Comparison of ENCODE assay signal across 24 mouse cellular contexts in genomic region chr7:45550821-45551511, GRCm38 (mm10). TPM values are rescaled to one million over a fixed set of nuclear protein-coding genes. Genes with fewer than 3 reads are reported as not detected.
DNase-seq lines count a peak whose midpoint lies in the region; ATAC-seq and TF ChIP-seq lines count a peak whose summit lies in the region.
"Had no signal": no experiment of that assay in that cellular context is flagged by ENCODE, and none has a peak within 500 bp of the region (broad histone marks: within the 10 kb centered on the region; RNA-seq: fewer than 3 reads in every experiment).

No protein-coding gene starts in this region.

- H3K9ac ChIP-seq in liver, embryonic 16.5 days (ENCODE audit: low read depth, low read length): no peak overlapping the region
- H3K9ac ChIP-seq in liver, embryonic 12.5 days: no peak overlapping the region
- no peak overlapping the region for H3K9ac ChIP-seq in limb, embryonic 15.5 days
- no peak overlapping the region for H3K9ac ChIP-seq in heart, embryonic 11.5 days (ENCODE audit: low read depth, low read length)
- H3K9ac ChIP-seq: heart, embryonic 13.5 days; hindbrain, embryonic 14.5 days; intestine, embryonic 15.5 days had no signal

- no peaks in the 10 kb centered on the region for H3K9me3 ChIP-seq in liver, embryonic 16.5 days (replicated peaks; ENCODE audit: control insufficient read depth, low read length)
- no peaks in the 10 kb centered on the region for H3K9me3 ChIP-seq in liver, embryonic 12.5 days (replicated peaks)
- no peaks in the 10 kb centered on the region for H3K9me3 ChIP-seq in limb, embryonic 15.5 days
- no peaks in the 10 kb centered on the region for H3K9me3 ChIP-seq in heart, embryonic 11.5 days (replicated peaks; ENCODE audit: control insufficient read depth, low read length)
- H3K9me3 ChIP-seq: embryonic facial prominence, embryonic 10.5 days; forebrain, embryonic 10.5 days; G1E; heart, embryonic 13.5 days; intestine, embryonic 15.5 days had no signal

- H3K27me3 ChIP-seq in liver, embryonic 16.5 days (ENCODE audit: control insufficient read depth, insufficient read depth, low read depth, low read length): no peaks in the 10 kb centered on the region
- 0 out of 2 replicates have a peak, but pooled peaks cover 24% of the 10 kb centered on the region for H3K27me3 ChIP-seq in liver, embryonic 12.5 days (replicated peaks)
- H3K27me3 ChIP-seq in limb, embryonic 15.5 days: no peaks in the 10 kb centered on the region
- H3K27me3 ChIP-seq in heart, embryonic 11.5 days (ENCODE audit: control insufficient read depth, insufficient read depth, low read length): no peaks in the 10 kb centered on the region
- H3K27me3 ChIP-seq: heart, embryonic 13.5 days; intestine, embryonic 15.5 days had no signal

- H3K4me3 ChIP-seq in gastrocnemius, adult 2 months: peak overlapping the region; percentile 11
- H3K4me3 ChIP-seq in liver, embryonic 16.5 days (ENCODE audit: low read depth, low read length): no peak overlapping the region
- H3K4me3 ChIP-seq in liver, embryonic 12.5 days: no peak overlapping the region
- H3K4me3 ChIP-seq in limb, embryonic 15.5 days: no peak overlapping the region
- no peak overlapping the region for H3K4me3 ChIP-seq in heart, embryonic 11.5 days (ENCODE audit: low read depth, low read length)
- H3K4me3 ChIP-seq: embryonic facial prominence, embryonic 10.5 days; forebrain, embryonic 10.5 days; heart, adult 2 months; heart, embryonic 13.5 days; intestine, embryonic 15.5 days had no signal

- DNase-seq in gastrocnemius, adult 2 months: no peak
- DNase-seq in gastrocnemius, postnatal 4 days (ENCODE audit: low spot score in 2 of 2): no peak
- DNase-seq in ES-CJ7 (ENCODE audit: low read depth, low spot score): peak; percentile 80
- DNase-seq in adrenal gland, adult 18-20 months (ENCODE audit: low spot score in 2 of 2): no peak
- DNase-seq: adrenal gland, adult 2 months; B cell, adult 2 months; cerebellum, adult 2 months; cerebellum, postnatal 10 days; gastrocnemius, postnatal 36 days; heart, adult 2 months; heart, postnatal 4 days had no signal

- no peak overlapping the region for H3K4me2 ChIP-seq in liver, embryonic 16.5 days (ENCODE audit: low read depth, low read length)
- no peak overlapping the region for H3K4me2 ChIP-seq in liver, embryonic 12.5 days
- H3K4me2 ChIP-seq in limb, embryonic 15.5 days: no peak overlapping the region
- H3K4me2 ChIP-seq in heart, embryonic 11.5 days: no peak overlapping the region
- H3K4me2 ChIP-seq: heart, embryonic 13.5 days; hindbrain, embryonic 14.5 days; intestine, embryonic 15.5 days had no signal

- intact Hi-C loops in gastrocnemius, adult 2 months (cut with DNase I): no loop called here

- H3K4me1 ChIP-seq in liver, embryonic 16.5 days (ENCODE audit: control insufficient read depth, low read depth, low read length): peaks cover 4% of the 10 kb centered on the region
- H3K4me1 ChIP-seq in liver, embryonic 12.5 days: peaks cover 19% of the 10 kb centered on the region
- peaks cover 4% of the 10 kb centered on the region; the same call in 1 of the 2 replicates for H3K4me1 ChIP-seq in limb, embryonic 15.5 days
- H3K4me1 ChIP-seq in heart, embryonic 11.5 days (ENCODE audit: control insufficient read depth, insufficient read depth, low read length): no peaks in the 10 kb centered on the region
- H3K4me1 ChIP-seq: heart, embryonic 13.5 days; intestine, embryonic 15.5 days had no signal

- no peak for TF ChIP-seq CTCF in gastrocnemius, adult 2 months (IDR thresholded peaks at IDR 0.05)

- H3K36me3 ChIP-seq in liver, embryonic 16.5 days (ENCODE audit: control insufficient read depth, insufficient read depth): no peaks in the 10 kb centered on the region
- H3K36me3 ChIP-seq in liver, embryonic 12.5 days: no peaks in the 10 kb centered on the region
- H3K36me3 ChIP-seq in limb, embryonic 15.5 days: no peaks in the 10 kb centered on the region
- no peaks in the 10 kb centered on the region for H3K36me3 ChIP-seq in heart, embryonic 11.5 days (ENCODE audit: control insufficient read depth, insufficient read depth, low read length)
- H3K36me3 ChIP-seq: embryonic facial prominence, embryonic 10.5 days; forebrain, embryonic 10.5 days; G1E; heart, embryonic 13.5 days; intestine, embryonic 15.5 days had no signal

- ATAC-seq in liver, embryonic 16.5 days (ENCODE audit: low read depth): peak; percentile 12; the same call in 1 of the 2 replicates
- ATAC-seq in liver, embryonic 12.5 days: no peak
- ATAC-seq in limb, embryonic 15.5 days (ENCODE audit: insufficient number of reproducible peaks, low FRiP score, low TSS enrichment, low read depth): no peak
- ATAC-seq in heart, embryonic 11.5 days (replicated peaks; ENCODE audit: insufficient number of reproducible peaks, low FRiP score, low TSS enrichment): no peak
- ATAC-seq: activated CD4-positive, CD25-positive, alpha-beta regulatory T cell, adult 4 months; CD4-positive, CD25-positive, alpha-beta regulatory T cell, adult 4 months; forebrain, embryonic 14.5 days; intestine, embryonic 15.5 days had no signal

- WGBS in liver, embryonic 16.5 days (ENCODE audit: insufficient replicate concordance): 68% methylated on average over 11 of the region's 11 CpGs
- WGBS in liver, embryonic 12.5 days (ENCODE audit: insufficient replicate concordance): 64% methylated on average over 11 of the region's 11 CpGs
- 75% methylated on average over 11 of the region's 11 CpGs for WGBS in limb, embryonic 15.5 days
- 72% methylated on average over 11 of the region's 11 CpGs for WGBS in heart, embryonic 11.5 days (ENCODE audit: insufficient replicate concordance)

- H3K27ac ChIP-seq in gastrocnemius, adult 2 months: peak overlapping the region; percentile 57
- H3K27ac ChIP-seq in liver, embryonic 16.5 days (ENCODE audit: low read length): no peak overlapping the region
- H3K27ac ChIP-seq in liver, embryonic 12.5 days: no peak overlapping the region
- peak overlapping the region; percentile 51; the same call in 1 of the 2 replicates for H3K27ac ChIP-seq in limb, embryonic 15.5 days
- H3K27ac ChIP-seq in heart, embryonic 11.5 days (ENCODE audit: low read depth, low read length): no peak overlapping the region
- H3K27ac ChIP-seq: embryonic facial prominence, embryonic 10.5 days; forebrain, embryonic 10.5 days; heart, adult 2 months; heart, embryonic 13.5 days; hindbrain, embryonic 14.5 days; intestine, embryonic 15.5 days had no signal

RNA-seq across cellular contexts. Expression of gene Hsd17b14, which starts 3.7 kb away (rescaled TPM):
- 1 to 10 TPM; 1.0 to 1.3 TPM for total RNA-seq in gastrocnemius, adult 2 months (2021)
- under 1 TPM; 0.61 to 0.80 TPM for total RNA-seq in gastrocnemius, postnatal 4 days (2021)
- polyA plus RNA-seq in liver, embryonic 16.5 days (2015; fragmentation: Nextera tagmentation; extraction: Ambion mirVana): 1.3 and 1.8 TPM in 2 replicates
- 1.5 and 1.8 TPM in 2 replicates for polyA plus RNA-seq in liver, embryonic 12.5 days (2016; fragmentation: Nextera tagmentation; extraction: Ambion mirVana)
- polyA plus RNA-seq in limb, embryonic 15.5 days (2015; fragmentation: Nextera tagmentation; extraction: Ambion mirVana): 0.74 and 1.1 TPM in 2 replicates
- total RNA-seq in adrenal gland, adult 18-20 months (2021): 1 to 10 TPM in 1 of 2 experiments, under 1 TPM in 1; 0.83 to 3.0 TPM
- 0.31 and 1.5 TPM in 2 replicates for polyA plus RNA-seq in heart, embryonic 11.5 days (2014; fragmentation: Nextera tagmentation; extraction: Ambion mirVana)
- polyA plus RNA-seq: activated CD4-positive, CD25-positive, alpha-beta regulatory T cell, adult 4 months; hindbrain, embryonic 14.5 days had no signal

RNA-seq across cellular contexts. Expression of gene Bcat2, which starts 19.0 kb away (rescaled TPM):
- 100 to 1,000 TPM in 1 of 2 experiments, 10 to 100 TPM in 1; 91.4 to 106 TPM for total RNA-seq in gastrocnemius, adult 2 months (2021)
- 10 to 100 TPM; 32.2 to 36.3 TPM for total RNA-seq in gastrocnemius, postnatal 4 days (2021)
- polyA plus RNA-seq in liver, embryonic 16.5 days (2015; fragmentation: Nextera tagmentation; extraction: Ambion mirVana): 44.0 and 44.6 TPM in 2 replicates
- 50.4 and 54.7 TPM in 2 replicates for polyA plus RNA-seq in liver, embryonic 12.5 days (2016; fragmentation: Nextera tagmentation; extraction: Ambion mirVana)
- 63.4 and 64.4 TPM in 2 replicates for polyA plus RNA-seq in limb, embryonic 15.5 days (2015; fragmentation: Nextera tagmentation; extraction: Ambion mirVana)
- total RNA-seq in adrenal gland, adult 18-20 months (2021): 100 to 1,000 TPM; 164 to 265 TPM
- 69.1 and 73.2 TPM in 2 replicates for polyA plus RNA-seq in heart, embryonic 11.5 days (2014; fragmentation: Nextera tagmentation; extraction: Ambion mirVana)

RNA-seq across cellular contexts. Expression of gene Plekha4, which starts 24.8 kb away (rescaled TPM):
- total RNA-seq in gastrocnemius, adult 2 months (2021): 1 to 10 TPM; 3.4 to 3.5 TPM
- 10 to 100 TPM; 17.1 to 20.3 TPM for total RNA-seq in gastrocnemius, postnatal 4 days (2021)
- polyA plus RNA-seq in liver, embryonic 16.5 days (2015; fragmentation: Nextera tagmentation; extraction: Ambion mirVana): 0.47 and 0.78 TPM in 2 replicates
- polyA plus RNA-seq in liver, embryonic 12.5 days (2016; fragmentation: Nextera tagmentation; extraction: Ambion mirVana): 0.80 and 0.87 TPM in 2 replicates
- polyA plus RNA-seq in limb, embryonic 15.5 days (2015; fragmentation: Nextera tagmentation; extraction: Ambion mirVana): 5.7 and 6.8 TPM in 2 replicates
- 1 to 10 TPM; 2.5 to 2.7 TPM for total RNA-seq in adrenal gland, adult 18-20 months (2021)
- 1.1 TPM in 2 replicates for polyA plus RNA-seq in heart, embryonic 11.5 days (2014; fragmentation: Nextera tagmentation; extraction: Ambion mirVana)

RNA-seq across cellular contexts. Expression of gene Ppp1r15a, which starts 24.9 kb away (rescaled TPM):
- 10 to 100 TPM; 28.3 to 28.5 TPM for total RNA-seq in gastrocnemius, adult 2 months (2021)
- total RNA-seq in gastrocnemius, postnatal 4 days (2021): 10 to 100 TPM; 22.7 to 23.5 TPM
- 293 and 328 TPM in 2 replicates for polyA plus RNA-seq in liver, embryonic 16.5 days (2015; fragmentation: Nextera tagmentation; extraction: Ambion mirVana)
- 157 and 165 TPM in 2 replicates for polyA plus RNA-seq in liver, embryonic 12.5 days (2016; fragmentation: Nextera tagmentation; extraction: Ambion mirVana)
- polyA plus RNA-seq in limb, embryonic 15.5 days (2015; fragmentation: Nextera tagmentation; extraction: Ambion mirVana): 22.3 and 26.1 TPM in 2 replicates
- total RNA-seq in adrenal gland, adult 18-20 months (2021): 10 to 100 TPM; 47.1 to 48.6 TPM
- polyA plus RNA-seq in heart, embryonic 11.5 days (2014; fragmentation: Nextera tagmentation; extraction: Ambion mirVana): 28.5 and 28.8 TPM in 2 replicates

RNA-seq across cellular contexts. Expression of gene Nucb1, which starts 40.8 kb away (rescaled TPM):
- total RNA-seq in gastrocnemius, adult 2 months (2021): 10 to 100 TPM; 55.1 to 61.8 TPM
- 100 to 1,000 TPM; 182 to 199 TPM for total RNA-seq in gastrocnemius, postnatal 4 days (2021)
- 122 and 124 TPM in 2 replicates for polyA plus RNA-seq in liver, embryonic 16.5 days (2015; fragmentation: Nextera tagmentation; extraction: Ambion mirVana)
- polyA plus RNA-seq in liver, embryonic 12.5 days (2016; fragmentation: Nextera tagmentation; extraction: Ambion mirVana): 140 and 146 TPM in 2 replicates
- 279 and 295 TPM in 2 replicates for polyA plus RNA-seq in limb, embryonic 15.5 days (2015; fragmentation: Nextera tagmentation; extraction: Ambion mirVana)
- total RNA-seq in adrenal gland, adult 18-20 months (2021): 100 to 1,000 TPM; 272 to 283 TPM
- polyA plus RNA-seq in heart, embryonic 11.5 days (2014; fragmentation: Nextera tagmentation; extraction: Ambion mirVana): 165 and 186 TPM in 2 replicates

Comparison
In these comparisons a context has a peak if more than half of its experiments do, and no peak if none do; other contexts are left out.
1. H3K27ac ChIP-seq: peak in gastrocnemius, adult 2 months (single experiment) and limb, embryonic 15.5 days (single experiment); none in liver, embryonic 16.5 days (single experiment), liver, embryonic 12.5 days (single experiment) and heart, embryonic 11.5 days (single experiment).